Mouse (Mus musculus): ENCODE data around the gene Ncoa5. TPM values are rescaled to one million over a fixed set of nuclear protein-coding genes. Genes with fewer than 3 reads are reported as not detected.

Gene Ncoa5
- polyA plus RNA-seq, 1 experiment from 2014 or later = 60.6 TPM

DNA sequence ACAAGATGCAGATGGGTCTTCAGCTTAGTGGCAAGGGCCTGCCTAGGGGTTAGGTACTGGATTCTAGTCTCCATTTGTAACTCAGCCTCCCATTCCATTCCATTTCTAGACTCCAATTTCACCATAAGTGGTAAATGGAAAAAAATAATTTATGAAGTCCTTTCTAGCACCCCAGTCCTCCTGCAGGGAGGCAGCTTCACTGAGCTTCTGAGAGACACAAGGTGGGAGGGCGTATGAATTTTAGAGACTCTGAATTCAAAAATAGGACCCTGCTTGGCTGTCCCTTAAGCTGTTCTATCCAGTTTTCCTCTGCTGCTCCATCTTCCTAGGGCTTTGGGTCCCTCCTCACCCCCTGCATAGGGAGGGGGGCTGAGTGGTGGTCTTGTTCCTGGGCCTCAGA is 69.7 kb downstream of the Ncoa5 start:
- peaks cover 45% of the 10 kb centered on the region for H3K27me3 ChIP-seq (replicated peaks)

DNA sequence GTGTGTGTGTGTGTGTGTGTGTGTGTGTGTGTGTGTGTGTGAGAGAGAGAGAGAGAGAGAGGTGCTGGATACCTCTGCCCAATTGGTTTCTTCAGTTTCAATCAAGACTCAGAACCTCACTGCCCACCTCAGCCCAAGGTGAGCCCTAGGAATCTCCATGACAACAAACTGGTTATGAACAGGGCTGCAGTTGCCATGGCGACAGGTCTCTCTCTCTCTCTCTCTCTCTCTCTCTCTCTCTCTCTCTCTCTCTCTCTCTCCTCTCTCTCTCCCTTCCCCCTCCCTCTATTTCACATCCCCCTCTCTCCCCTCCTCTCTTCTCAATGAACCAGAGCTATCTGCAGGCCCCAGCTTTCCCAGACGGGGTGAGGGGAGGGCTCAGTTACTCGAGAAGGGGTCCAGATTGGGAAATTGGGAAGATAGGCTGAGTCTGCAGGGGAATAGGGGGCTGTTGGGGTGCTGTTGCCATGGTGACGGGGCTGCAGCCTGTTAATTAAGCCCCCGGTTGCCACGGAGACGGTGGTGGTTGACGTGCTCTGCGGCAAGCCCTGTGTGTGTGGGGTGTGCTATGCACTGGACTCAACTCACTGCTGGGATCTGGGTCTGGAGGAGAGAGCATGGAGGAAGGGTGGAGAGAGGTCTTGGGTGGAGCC is 70.3 kb downstream of the Ncoa5 start:
- no peaks in the 10 kb centered on the region for H3K36me3 ChIP-seq
- peaks cover 17% of the 10 kb centered on the region for H3K4me1 ChIP-seq
- H3K4me2 ChIP-seq = no peak overlapping the region
- 40% methylated on average over 8 of the region's 9 CpGs for WGBS
- H3K27me3 ChIP-seq (replicated peaks) = peaks cover 39% of the 10 kb centered on the region
- no peak for ATAC-seq (ENCODE audit: insufficient read depth, low FRiP score, low read depth)
- no peak overlapping the region for H3K9ac ChIP-seq
- no peak overlapping the region for H3K4me3 ChIP-seq (replicated peaks)
- no peaks in the 10 kb centered on the region for H3K9me3 ChIP-seq
- no peak overlapping the region for H3K27ac ChIP-seq

More for the DNA sequence above, 69.7 kb downstream of the Ncoa5 start:
- H3K27ac ChIP-seq = no peak overlapping the region
- no peak overlapping the region for H3K4me2 ChIP-seq
- ATAC-seq (ENCODE audit: insufficient read depth, low FRiP score, low read depth) = no peak
- H3K4me3 ChIP-seq (replicated peaks) = no peak overlapping the region
- peaks cover 17% of the 10 kb centered on the region for H3K4me1 ChIP-seq
- WGBS = 71% methylated on average over 1 of the region's 1 CpGs
- no peaks in the 10 kb centered on the region for H3K9me3 ChIP-seq
- no peak overlapping the region for H3K9ac ChIP-seq
- no peaks in the 10 kb centered on the region for H3K36me3 ChIP-seq

DNA sequence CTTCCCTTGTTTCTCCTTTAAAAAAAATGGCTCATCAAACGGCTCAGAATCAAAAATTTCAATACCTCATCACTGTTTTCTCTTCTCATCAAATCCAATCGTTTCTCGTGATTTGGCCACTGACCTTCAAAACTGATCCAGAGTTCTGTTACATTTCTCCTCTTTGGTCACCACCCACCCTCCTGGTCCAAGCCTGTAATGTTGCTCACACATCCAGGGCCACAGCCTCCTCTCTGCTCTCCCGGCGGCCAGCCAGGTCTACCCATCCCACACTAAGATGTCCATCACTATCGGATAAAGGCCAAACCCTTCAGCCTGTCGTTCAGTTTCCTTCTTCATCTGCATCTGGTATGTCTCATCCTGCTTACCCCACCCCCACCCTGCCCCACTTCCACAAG is 72.5 kb downstream of the Ncoa5 start:
- H3K9ac ChIP-seq = no peak overlapping the region
- H3K27ac ChIP-seq = no peak overlapping the region
- WGBS = 45% methylated on average over 7 of the region's 7 CpGs
- no peak overlapping the region for H3K4me2 ChIP-seq
- H3K36me3 ChIP-seq = no peaks in the 10 kb centered on the region
- no peak overlapping the region for H3K4me3 ChIP-seq (replicated peaks)
- no peaks in the 10 kb centered on the region for H3K9me3 ChIP-seq
- H3K27me3 ChIP-seq (replicated peaks) = peaks cover 17% of the 10 kb centered on the region
- H3K4me1 ChIP-seq = 0 out of 2 replicates have a peak, but pooled peaks cover 6% of the 10 kb centered on the region
- ATAC-seq (ENCODE audit: insufficient read depth, low FRiP score, low read depth) = no peak

DNA sequence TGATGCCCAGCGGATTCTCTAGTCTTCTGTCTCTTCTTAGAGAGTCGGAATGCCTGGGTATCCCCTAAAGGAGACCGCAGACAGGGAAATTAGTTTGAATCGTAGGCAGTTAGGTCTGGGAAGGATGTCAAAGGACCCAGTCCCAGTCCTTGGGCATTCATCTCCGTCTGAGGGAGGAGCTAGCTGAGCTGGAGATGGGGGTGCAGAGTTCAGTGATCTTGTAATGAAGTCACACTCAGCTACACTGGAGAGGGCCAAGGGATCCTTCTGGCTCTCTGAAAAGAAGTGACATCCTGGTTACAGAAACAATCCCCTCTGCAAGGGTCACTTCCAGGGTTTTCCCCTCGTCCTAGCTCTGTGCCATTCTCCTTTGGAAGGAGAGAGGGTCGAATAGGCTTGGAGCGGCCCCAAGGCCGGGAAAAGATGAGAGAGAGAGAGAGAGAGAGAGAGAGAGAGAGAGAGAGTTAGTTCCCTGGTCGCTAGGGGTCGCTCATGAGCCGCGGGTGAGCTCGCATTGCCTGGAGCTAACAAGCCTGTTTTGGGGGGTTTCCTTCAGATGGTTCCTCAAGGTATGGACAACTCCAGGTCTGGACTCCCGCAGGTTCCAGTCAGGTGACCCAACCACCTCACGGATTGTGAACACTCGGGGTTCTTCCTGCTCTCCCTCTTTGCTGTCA is 73.0 kb downstream of the Ncoa5 start:
- H3K36me3 ChIP-seq = no peaks in the 10 kb centered on the region
- H3K9me3 ChIP-seq = no peaks in the 10 kb centered on the region
- no peak overlapping the region for H3K9ac ChIP-seq
- 10% methylated on average over 17 of the region's 17 CpGs for WGBS
- 0 out of 2 replicates have a peak, but pooled peaks cover 6% of the 10 kb centered on the region for H3K4me1 ChIP-seq
- no peak for ATAC-seq (ENCODE audit: insufficient read depth, low FRiP score, low read depth)
- H3K4me3 ChIP-seq (replicated peaks) = peak overlapping the region; percentile 53; the same call in 1 of the 2 replicates
- H3K27me3 ChIP-seq (replicated peaks) = peaks cover 11% of the 10 kb centered on the region; the same call in 1 of the 2 replicates
- no peak overlapping the region for H3K27ac ChIP-seq
- peak overlapping the region; percentile 62; the same call in 1 of the 2 replicates for H3K4me2 ChIP-seq

DNA sequence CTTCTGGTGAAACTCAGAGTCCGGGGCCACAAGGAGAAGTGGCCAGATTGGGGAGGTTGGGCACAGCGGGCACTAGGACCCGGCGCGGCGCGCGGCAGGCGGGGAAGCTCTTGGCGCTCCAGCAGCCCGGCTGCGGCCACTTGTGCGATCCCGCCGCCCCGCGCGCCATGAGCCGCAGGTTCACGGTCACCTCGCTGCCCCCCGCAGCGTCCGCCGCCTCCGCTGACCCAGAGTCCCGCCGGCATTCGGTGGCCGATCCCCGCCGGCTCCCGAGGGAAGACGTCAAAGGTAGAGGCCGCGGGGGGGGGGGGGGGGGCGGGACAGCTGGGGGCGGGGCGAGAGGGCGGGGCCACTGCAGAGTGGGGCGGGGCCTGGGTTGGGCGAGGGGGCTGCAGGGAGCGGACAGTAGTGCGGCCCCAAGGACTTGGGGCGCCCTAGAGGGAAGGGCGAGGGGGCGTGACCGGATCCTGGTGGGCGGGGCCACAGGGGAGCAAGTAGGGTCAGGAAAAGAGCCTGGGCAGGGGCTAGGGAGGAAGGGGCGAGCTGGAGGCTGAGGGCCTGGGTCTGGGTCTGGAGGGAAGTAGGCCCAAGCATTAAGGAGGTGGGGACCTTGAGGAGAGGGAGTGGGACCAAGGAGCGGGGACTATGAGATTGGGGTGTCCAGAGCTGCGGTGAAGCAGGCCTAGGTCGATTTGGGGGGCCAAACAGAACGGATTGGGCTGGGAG is 73.8 kb downstream of the Ncoa5 start, which contains the start of gene Slc12a5:
TSS of gene Slc12a5 (plus strand) at position 87 of the 726 bp plus-strand sequence.
- ATAC-seq (ENCODE audit: insufficient read depth, low FRiP score, low read depth) = peak; percentile 54; the same call in 1 of the 2 replicates
- no peak within 1 kb of the TSS for H3K27ac ChIP-seq
- H3K9me3 ChIP-seq = no peaks in the 10 kb centered on the region
- H3K36me3 ChIP-seq = no peaks in the 10 kb centered on the region
- under 1% methylated on average over 38 of the region's 54 CpGs for WGBS
- peak within 1 kb of the TSS; percentile 62 for H3K4me2 ChIP-seq
- 0 out of 2 replicates have a peak, but pooled peaks cover 4% of the 10 kb centered on the region for H3K27me3 ChIP-seq (replicated peaks)
- 0 out of 2 replicates have a peak, but pooled peaks cover 6% of the 10 kb centered on the region for H3K4me1 ChIP-seq
- peak within 1 kb of the TSS; percentile 53 for H3K4me3 ChIP-seq (replicated peaks)
- H3K9ac ChIP-seq = no peak within 1 kb of the TSS

DNA sequence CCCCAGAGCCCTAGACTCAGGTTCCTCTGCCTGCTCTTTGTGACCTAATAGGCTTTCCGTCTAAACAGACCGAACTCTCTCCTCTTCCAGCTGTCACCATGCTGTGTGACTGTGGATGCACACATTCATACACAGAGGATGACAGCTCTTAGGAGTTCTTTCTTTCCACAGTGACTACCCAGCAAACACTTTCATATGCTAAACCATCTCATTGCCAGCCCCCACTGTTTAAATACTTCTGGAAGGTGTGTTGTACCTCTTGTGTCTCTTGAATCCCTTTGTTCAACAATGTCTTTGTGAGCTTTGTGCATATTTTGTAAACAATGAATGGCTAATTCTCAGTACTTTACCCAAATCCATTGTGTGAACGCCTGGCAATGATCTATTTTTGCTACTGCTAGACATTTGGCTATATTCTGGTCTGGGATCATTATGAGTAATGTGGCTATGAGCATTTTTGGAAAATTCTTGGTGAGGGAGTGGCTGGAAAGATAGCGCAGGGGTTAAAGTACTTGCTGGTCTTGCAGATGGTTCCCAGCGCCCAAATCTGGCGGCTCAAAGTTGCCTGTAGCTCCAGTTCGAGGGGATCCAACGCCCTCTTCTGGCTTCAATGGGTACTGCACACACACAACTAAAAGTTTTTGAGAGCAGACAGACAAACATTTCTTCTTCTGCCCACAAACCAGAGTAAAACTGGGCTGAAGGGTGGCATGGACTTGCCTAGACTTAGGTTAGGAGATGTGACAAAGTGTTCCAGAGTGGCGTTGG is 76.9 kb downstream of the Ncoa5 start:
- H3K27me3 ChIP-seq (replicated peaks) = peaks cover 13% of the 10 kb centered on the region
- no peak overlapping the region for H3K4me3 ChIP-seq (replicated peaks)
- no peak overlapping the region for H3K4me2 ChIP-seq
- no peak overlapping the region for H3K9ac ChIP-seq
- no peaks in the 10 kb centered on the region for H3K36me3 ChIP-seq
- WGBS = 65% methylated on average over 9 of the region's 9 CpGs
- ATAC-seq (ENCODE audit: insufficient read depth, low FRiP score, low read depth) = no peak
- H3K27ac ChIP-seq = no peak overlapping the region
- peaks cover 12% of the 10 kb centered on the region; the same call in 1 of the 2 replicates for H3K4me1 ChIP-seq
- H3K9me3 ChIP-seq = no peaks in the 10 kb centered on the region

DNA sequence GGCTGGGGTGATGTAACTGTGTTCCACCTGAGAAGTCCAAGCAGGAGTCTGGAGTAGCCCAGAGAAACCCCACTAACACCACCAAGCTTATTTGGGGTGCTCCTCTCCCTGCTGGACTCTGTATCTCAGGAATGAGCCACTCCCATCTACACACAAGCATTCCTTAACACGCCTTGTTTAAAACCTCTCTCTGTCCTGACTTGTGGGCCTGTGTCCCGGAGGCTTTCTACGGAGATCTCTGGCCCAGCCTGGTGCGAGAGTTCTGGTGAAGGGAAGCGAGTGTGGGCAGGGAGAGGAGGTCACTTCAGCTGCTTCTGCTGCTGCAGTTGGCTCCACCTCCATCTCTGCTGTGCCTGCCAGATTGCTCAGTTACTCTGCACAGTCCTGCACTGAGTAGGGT is 78.5 kb downstream of the Ncoa5 start:
- WGBS = 42% methylated on average over 5 of the region's 5 CpGs

DNA sequence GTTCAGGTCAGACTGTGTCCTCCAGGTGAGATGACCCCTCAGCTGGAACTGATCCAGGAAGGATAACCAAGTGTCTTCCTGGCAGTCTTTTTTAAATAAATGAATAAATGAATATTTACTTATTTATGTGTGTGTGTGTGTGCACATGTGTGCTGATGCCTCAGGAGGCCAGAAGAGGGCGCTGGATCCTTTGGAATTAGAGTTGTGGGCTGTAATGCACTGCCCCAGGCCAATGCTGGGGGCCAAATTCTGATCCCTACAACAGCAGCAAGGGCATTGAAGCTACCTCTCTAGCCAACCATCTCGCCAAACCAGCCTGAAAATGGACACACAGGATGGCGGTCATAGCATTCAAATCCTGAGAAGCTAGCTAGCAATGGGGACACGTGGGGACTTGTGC is 78.9 kb downstream of the Ncoa5 start:
- no peaks in the 10 kb centered on the region for H3K9me3 ChIP-seq
- H3K36me3 ChIP-seq = no peaks in the 10 kb centered on the region
- 68% methylated on average over 4 of the region's 4 CpGs for WGBS
- no peak overlapping the region for H3K4me3 ChIP-seq (replicated peaks)
- no peak overlapping the region for H3K4me2 ChIP-seq
- peaks cover 33% of the 10 kb centered on the region for H3K27me3 ChIP-seq (replicated peaks)
- no peak overlapping the region for H3K27ac ChIP-seq
- peaks cover 7% of the 10 kb centered on the region; the same call in 1 of the 2 replicates for H3K4me1 ChIP-seq
- no peak overlapping the region for H3K9ac ChIP-seq
- no peak for ATAC-seq (ENCODE audit: insufficient read depth, low FRiP score, low read depth)

More for the DNA sequence above, 78.5 kb downstream of the Ncoa5 start:
- Histone ChIP-seq H3K36me3 (no peaks in the 10 kb centered on the region), H3K4me2 (no peak overlapping the region), H3K9ac (no peak overlapping the region), H3K27me3 (replicated peaks) (peaks cover 28% of the 10 kb centered on the region), H3K9me3 (no peaks in the 10 kb centered on the region), H3K4me3 (replicated peaks) (no peak overlapping the region), H3K4me1 (peaks cover 11% of the 10 kb centered on the region; the same call in 1 of the 2 replicates), H3K27ac (no peak overlapping the region)
- no peak for ATAC-seq (ENCODE audit: insufficient read depth, low FRiP score, low read depth)

DNA sequence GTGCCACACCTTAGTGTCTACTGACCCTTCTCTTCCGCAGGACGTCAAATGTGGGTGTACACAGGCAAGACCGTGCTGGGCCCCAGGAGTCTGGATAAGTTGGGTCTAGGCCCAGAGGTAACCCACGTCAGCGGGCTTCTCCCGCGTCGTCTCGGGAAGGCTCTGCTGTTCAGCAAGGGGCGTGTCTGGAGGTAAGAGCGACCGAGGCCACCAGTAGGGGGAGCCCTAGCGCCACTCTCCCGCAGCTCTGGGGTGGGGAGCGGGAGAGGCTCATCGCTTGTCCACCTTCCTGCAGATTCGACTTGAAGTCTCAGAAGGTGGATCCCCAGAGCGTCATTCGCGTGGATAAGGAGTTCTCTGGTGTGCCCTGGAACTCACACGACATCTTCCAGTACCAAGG is 81.4 kb downstream of the Ncoa5 start:
- WGBS = 1% methylated on average over 21 of the region's 21 CpGs
- ATAC-seq (ENCODE audit: insufficient read depth, low FRiP score, low read depth) = peak; percentile 55; the same call in 1 of the 2 replicates
- Histone ChIP-seq H3K27ac (no peak overlapping the region), H3K9ac (no peak overlapping the region), H3K4me2 (peak overlapping the region; percentile 36), H3K9me3 (no peaks in the 10 kb centered on the region), H3K27me3 (replicated peaks) (peaks cover 58% of the 10 kb centered on the region), H3K36me3 (no peaks in the 10 kb centered on the region), H3K4me1 (peaks cover 13% of the 10 kb centered on the region), H3K4me3 (replicated peaks) (no peak overlapping the region)

DNA sequence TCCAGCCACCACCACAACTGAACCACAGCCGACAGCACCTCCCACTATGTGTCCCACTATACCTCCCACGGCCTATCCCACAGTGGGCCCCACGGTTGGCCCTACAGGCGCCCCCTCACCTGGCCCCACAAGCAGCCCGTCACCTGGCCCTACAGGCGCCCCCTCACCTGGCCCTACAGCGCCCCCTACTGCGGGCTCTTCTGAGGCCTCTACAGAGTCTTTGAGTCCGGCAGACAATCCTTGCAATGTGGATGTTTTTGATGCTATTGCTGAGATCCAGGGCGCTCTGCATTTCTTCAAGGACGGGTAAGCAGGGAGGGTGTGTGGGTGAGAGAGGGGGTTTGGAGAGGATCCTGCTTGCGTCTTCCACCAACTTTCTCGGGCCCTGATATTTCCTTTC is 82.2 kb downstream of the Ncoa5 start:
- WGBS = 38% methylated on average over 13 of the region's 13 CpGs

DNA sequence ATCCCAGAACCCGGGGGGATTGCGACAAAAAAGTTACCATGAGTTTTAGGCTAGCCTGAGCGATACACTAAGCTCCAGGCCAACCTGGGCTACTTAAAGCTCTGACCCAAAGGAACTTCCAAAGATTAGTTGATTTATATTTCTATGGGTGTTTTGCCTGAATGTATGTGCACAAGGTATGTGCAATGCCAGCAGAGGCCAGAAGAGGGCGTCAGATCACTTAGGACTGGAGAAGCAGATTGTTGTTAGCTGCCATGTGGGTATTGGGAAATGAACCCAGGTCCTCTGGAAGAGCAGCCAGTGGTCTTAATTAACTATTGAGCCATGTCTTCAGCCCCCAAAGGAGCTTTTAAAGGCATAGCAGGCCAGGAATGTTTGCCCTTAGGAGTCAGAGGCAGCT is 82.9 kb downstream of the Ncoa5 start:
- Histone ChIP-seq H3K27ac (no peak overlapping the region), H3K4me2 (no peak overlapping the region), H3K4me1 (peaks cover 13% of the 10 kb centered on the region), H3K9me3 (no peaks in the 10 kb centered on the region), H3K9ac (no peak overlapping the region), H3K27me3 (replicated peaks) (peaks cover 73% of the 10 kb centered on the region), H3K36me3 (no peaks in the 10 kb centered on the region), H3K4me3 (replicated peaks) (no peak overlapping the region)
- no peak for ATAC-seq (ENCODE audit: insufficient read depth, low FRiP score, low read depth)
- WGBS = 81% methylated on average over 4 of the region's 4 CpGs

More for the DNA sequence above, 82.2 kb downstream of the Ncoa5 start:
- peaks cover 13% of the 10 kb centered on the region for H3K4me1 ChIP-seq
- no peak overlapping the region for H3K9ac ChIP-seq
- H3K9me3 ChIP-seq = no peaks in the 10 kb centered on the region
- H3K4me2 ChIP-seq = no peak overlapping the region
- no peak overlapping the region for H3K4me3 ChIP-seq (replicated peaks)
- H3K27me3 ChIP-seq (replicated peaks) = peaks cover 66% of the 10 kb centered on the region
- no peak overlapping the region for H3K27ac ChIP-seq
- no peaks in the 10 kb centered on the region for H3K36me3 ChIP-seq
- no peak for ATAC-seq (ENCODE audit: insufficient read depth, low FRiP score, low read depth)
